Mouse (Mus musculus) brain, embryonic 14.5 days (tissue): ENCODE data around the gene Sptssa.

ENCODE experiments used
- CTCF ChIP-seq: fragments of 200-500 bp; IDR thresholded peaks from 2 replicates; pipeline ENCODE4 v1.5.1; 2012; ENCODE audit warnings: inconsistent platforms, mild to moderate bottlenecking, moderate library complexity, borderline replicate concordance; ENCODE audit not compliant: insufficient read depth, insufficient read length; ENCODE audit errors: extremely low read depth
- POLR2A ChIP-seq: fragments of 200-500 bp; IDR thresholded peaks from 2 replicates; pipeline ENCODE4 v1.6.1; 2012; ENCODE audit warnings: mild to moderate bottlenecking, inconsistent platforms, borderline replicate concordance; ENCODE audit not compliant: poor library complexity, insufficient read depth, insufficient read length, severe bottlenecking; ENCODE audit errors: extremely low read depth

DNA sequence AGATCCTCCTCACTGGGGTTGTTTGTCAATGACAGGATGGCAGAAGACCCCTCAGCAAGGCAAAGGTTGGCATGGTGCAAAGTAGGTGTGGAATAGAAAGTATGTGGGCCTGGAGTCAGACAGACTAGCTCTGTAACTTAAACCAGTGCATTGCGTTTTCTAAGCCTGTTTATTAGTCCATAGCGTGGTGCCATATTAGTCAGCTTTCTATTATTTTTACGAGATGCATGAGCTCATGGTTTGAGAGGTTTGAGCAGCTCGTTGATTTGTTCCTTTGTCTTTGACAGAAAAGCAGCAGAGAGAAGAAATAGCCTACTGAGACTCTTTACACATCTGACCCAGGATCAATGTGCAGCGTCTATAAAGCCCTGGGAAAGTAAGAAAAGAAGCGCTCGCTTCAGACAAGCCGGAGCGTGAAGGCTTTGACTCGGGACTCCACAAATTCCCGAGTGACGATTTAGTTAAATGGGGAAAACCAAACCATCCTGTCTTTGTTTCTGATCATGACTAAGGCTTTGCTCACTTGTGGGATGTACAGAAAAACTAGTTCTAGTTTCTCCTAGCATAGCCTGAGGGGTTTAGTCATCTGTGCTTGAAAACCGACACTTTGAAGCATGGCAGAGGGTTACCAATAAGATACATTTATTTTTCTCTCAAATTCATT is 36.2 kb downstream of the Sptssa start:
- no peak for TF ChIP-seq CTCF
- TF ChIP-seq POLR2A, result no peak
